Mouse (Mus musculus): ENCODE results near the gene Rps6ka1.

- TF ChIP-seq TAL1 (IDR thresholded peaks at IDR 0.05; ENCODE audit: low read length) (no peak), GATA1 (IDR thresholded peaks at IDR 0.05; ENCODE audit: low read length) (no peak)
These were observed 11.7 kb upstream of the Rps6ka1 start for GRCm38 (mm10) chr4:133899241-133899800.

All from erythroblast, embryonic 14.5 days (primary cell).